Mouse (Mus musculus): ENCODE data around the gene Capn15.

Gene Capn15

GRCm38 (mm10) chr17:25992274-25992673, 6.7 kb upstream of the Capn15 start:
- no peak for DNase-seq

GRCm38 (mm10) chr17:25990331-25990730, 4.7 kb upstream of the Capn15 start:
- no peak for DNase-seq

GRCm38 (mm10) chr17:25984556-25985305, 865 bp downstream of the Capn15 start:
- no peak for DNase-seq

GRCm38 (mm10) chr17:25984066-25984465, 1.5 kb downstream of the Capn15 start:
- no peak for DNase-seq

DNA sequence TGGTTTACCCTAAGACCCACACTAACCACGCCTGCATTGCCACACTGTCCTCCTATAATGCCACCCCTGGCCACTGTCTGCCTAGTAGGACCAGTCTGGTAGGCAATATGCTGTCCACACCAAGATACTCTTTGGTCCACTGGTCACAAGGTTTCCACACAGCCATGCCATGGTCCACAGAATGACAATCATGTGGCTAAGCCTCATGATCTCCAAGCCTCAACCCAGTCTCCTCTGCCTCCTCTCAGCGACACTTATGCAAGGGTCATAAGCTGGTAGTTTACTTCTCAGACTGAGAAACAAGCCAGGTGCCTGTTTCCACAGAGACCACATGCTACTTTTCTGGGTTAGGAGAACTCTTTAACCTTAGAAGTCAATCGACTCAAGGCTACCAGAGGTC, 2.7 kb downstream of the Capn15 start:
- DNase-seq = no peak

DNA sequence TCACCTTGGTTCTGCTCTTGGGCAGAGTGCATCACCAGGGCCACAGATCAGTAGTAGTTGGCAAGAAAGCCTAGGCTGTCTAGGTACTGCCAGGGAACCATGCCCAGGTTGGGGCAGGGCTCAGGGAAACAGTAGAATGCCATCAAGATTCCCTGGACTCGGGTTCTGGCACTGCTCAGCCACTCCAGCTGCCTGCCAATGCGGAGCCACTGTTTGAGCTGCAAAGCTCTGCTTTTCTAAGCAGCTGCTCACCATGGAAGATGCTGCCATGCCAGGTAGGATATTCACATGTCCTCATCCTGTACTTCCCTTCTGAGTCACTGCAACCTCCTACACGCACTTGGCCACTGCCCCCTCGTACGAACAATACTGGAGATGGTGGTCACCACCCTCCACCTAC, 4.7 kb downstream of the Capn15 start:
- no peak for DNase-seq

DNA sequence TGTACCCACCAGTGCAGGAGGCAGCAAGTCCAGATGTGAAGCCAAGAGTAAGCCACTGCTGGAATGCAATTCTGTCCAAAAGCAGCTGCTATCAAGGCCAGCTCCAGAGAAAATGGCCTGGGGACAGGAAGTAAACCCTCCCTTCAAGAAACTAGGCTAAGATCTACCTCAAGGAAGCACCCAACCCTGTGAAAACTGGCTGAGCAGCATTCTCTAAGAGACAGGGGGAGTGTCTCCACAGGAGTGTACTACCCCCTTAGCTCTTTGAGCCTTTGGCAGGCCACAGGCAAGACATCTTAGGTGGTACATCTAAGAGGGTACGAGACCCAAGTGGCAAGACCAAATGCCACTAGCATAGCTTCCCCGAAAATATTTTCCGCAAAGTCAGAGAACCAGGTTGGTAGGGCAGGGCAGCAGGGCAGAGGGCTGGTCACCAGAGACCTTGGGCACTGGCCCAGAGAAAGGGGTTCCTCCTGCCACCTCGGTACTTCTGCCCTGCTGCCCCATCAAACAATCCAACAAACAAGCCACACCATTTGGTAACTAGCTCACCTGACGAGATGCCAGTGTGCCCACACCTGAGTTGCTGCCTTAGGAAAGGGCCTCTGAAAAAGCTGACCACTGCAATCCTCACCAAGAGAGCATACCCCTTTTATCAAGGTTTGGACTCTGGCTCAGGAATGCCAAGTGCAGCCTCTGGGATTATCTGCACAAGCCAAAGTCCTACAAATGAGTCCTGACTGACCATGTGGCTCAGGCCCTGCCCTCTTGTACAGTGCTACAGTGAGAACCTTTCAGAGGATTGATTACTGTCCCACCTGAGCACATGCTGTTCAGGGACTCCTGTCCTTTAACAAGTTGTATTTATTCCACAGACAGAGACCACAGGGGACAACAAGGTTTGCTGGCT, 5.5 kb downstream of the Capn15 start:
- no peak for DNase-seq

DNA sequence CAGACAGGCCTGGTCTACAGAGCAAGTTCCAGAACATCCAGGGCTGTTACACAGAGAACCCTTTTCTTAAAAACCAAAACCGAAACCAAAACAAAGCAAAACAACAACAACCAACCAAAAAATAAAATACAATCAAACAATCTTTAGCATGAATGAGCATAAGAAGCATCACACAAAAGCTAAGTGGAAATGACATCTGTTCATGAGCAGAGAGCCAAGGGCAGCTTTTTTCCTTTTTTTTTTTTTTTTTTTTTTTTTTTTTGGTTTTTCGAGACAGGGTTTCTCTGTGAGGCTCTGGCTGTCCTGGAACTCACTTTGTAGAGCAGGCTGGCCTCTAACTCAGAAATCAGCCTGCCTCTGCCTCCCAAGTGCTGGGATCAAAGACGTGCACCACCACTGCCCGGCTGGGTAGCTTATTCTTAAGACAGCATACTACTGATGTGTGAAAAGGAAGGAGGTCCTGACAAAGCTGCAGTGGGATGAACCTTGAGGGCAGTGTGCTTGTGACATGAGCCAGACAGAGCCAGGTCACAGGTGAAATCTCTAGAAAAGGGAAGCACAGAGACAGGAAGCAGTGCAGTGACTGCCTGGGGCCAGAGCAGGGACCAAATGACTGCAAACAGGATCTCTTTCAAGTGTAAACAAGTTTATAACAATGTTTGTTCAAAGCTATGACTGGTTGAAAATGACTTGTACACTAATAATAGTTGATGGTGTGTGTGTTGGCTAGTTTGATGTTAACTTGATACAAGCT, 14.5 kb downstream of the Capn15 start:
- DNase-seq = no peak

DNA sequence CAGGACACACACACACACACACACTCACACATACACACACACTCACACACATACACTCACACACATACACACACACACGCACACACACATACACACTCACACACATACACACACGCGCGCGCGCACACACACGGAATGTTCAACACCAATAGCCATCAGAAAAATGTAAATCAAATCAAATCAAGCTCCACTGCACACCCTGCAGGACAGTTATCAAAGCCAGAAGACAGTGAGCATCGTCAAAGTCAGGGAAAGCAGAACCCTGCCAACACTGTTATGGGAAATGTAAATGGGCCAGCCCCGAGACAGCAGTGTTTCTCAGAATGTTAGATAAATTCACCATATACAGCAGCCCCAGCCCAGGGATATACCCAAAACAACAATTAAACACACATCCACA, 15.1 kb downstream of the Capn15 start:
- no peak for DNase-seq

- DNase-seq = no peak
Observed at GRCm38 (mm10) chr17:25968176-25968575, 17.4 kb downstream of the Capn15 start.

GRCm38 (mm10) chr17:25967652-25968051, 17.9 kb downstream of the Capn15 start:
- DNase-seq = no peak

- DNase-seq = no peak
Observed at GRCm38 (mm10) chr17:25964271-25964670, 21.3 kb downstream of the Capn15 start.

DNA sequence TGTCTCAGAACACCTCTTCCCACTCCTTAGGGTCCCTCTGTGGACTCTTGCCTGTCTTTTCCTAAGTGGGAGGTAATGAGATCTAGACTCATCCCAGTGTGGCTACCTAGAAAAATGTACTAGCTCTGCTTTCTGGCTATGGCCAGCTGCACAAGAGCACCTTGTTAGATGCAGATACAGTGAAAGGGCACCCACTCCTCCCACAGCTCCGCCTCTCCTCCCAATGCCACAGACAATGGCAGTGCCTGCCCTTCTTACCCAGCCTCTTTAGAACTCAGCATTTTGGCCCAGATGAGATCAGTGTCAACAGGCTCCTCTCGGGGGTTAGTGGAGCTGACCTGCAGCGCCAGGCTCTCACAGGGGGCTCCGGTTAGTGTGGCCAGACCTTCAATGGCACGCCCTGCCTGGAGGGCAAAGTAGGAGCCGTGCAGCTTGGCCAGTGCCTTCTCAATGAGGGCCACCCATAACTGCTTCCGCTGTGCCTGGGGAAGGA, 23.1 kb downstream of the Capn15 start:
- DNase-seq = no peak

- no peak for DNase-seq
Observed at GRCm38 (mm10) chr17:25961566-25961965, 24.0 kb downstream of the Capn15 start.

GRCm38 (mm10) chr17:25959630-25960467, 25.7 kb downstream of the Capn15 start:
- no peak for DNase-seq

GRCm38 (mm10) chr17:25958771-25959494, 26.7 kb downstream of the Capn15 start:
- no peak for DNase-seq

DNA sequence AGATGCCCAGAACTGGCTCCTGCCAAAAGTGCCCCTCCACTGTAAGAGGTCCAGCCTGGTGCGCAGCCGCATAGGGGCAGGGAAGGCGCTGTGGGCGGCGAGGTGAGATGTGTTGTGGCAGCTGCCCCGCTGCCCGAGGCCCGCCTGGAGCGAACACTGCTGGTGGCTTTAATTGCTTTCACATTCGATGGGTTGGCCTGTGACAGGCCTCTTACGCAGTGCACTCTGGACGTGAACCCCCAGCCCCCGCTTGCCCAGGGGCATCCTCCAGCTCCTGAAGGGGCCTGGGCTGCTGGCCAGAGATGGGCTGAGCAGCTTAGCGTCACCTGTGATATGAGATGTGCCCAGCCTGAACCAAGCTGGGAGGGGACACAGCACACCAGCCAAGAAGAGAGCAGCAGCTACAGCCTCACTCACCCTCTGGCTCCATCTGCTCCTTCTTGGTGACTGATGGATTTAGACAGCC, 28.0 kb downstream of the Capn15 start:
- no peak for DNase-seq

DNA sequence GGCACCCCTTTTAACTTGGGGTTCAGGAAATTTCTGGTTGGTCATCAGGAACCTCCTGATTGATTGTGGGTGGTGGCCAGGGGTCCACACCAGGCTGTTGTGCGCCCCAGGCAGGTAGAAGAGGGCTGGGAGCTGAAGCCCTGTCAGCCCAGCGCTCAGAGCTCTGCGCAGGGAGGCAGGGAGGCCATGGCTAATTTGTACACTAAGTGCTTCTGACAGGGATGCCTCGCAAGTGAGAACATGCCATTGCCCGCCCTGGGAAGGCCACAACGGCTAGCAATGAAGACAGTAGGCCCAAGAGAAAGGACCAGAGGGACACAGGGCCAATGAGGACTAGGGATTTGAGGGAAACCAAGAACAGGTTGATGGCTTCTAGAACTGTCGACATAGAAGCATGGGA, 29.0 kb downstream of the Capn15 start:
- DNase-seq = no peak

- DNase-seq = no peak
Observed at GRCm38 (mm10) chr17:25956201-25956600, 29.4 kb downstream of the Capn15 start.

GRCm38 (mm10) chr17:25955736-25956135, 29.9 kb downstream of the Capn15 start:
- DNase-seq = no peak

DNA sequence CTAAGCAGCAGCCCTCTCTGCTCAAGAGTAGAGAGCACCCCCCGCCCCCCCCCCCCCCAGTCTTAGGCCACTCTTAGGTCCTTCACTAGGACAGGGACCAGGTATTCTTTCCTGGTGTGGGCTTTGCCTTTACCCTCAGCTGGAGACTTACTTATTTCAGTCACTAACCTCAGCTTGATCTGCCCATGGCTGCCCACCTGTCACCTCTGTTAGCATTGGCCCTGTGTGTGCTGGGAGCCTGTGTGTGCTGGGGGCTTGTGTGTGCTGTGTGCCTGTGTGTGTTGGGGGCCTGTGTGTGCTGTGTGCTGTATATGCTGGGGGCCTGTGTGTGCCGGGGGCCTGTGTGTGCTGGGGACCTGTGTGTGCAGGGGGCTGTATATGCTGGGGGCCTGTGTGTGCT, 30.9 kb downstream of the Capn15 start:
- DNase-seq = no peak

Data from layer of hippocampus, adult 9-11 months (tissue).